Mouse (Mus musculus): ENCODE measurements around the gene Kmt2c. TPM values are rescaled to one million over a fixed set of nuclear protein-coding genes. Genes with fewer than 3 reads are reported as not detected.

The Kmt2c gene
- polyA plus RNA-seq, 1 experiment from 2014 or later = 18.3 TPM

DNA sequence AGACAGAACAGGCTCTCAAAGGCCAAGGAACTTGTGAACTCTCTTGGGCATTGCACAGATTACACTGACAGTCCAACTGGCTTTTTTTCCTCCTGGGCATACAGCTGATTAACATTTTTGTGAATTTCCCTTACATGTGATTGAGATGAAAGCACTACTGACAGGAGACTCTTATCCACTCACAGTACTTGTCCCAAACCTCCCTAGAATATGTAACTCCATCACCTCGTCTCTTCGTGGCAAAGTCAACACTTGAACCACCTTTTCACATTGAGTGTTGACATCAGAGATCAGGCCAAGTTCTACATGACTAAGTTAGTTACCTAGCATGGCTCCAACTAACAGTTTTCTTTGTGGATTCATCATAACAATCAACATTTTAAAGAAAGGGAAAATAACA lies 45.9 kb downstream of the Kmt2c start:
- no peak overlapping the region for H3K27ac ChIP-seq (ENCODE audit: low read depth)
- H3K4me3 ChIP-seq (ENCODE audit: low read depth, low read length) = no peak overlapping the region
- ATAC-seq (ENCODE audit: insufficient read depth) (no peak), DNase-seq (no peak)
- WGBS = 44% methylated on average over 2 of the region's 2 CpGs
- no peak overlapping the region for H3K4me2 ChIP-seq
- no peaks in the 10 kb centered on the region for H3K27me3 ChIP-seq (ENCODE audit: insufficient read depth, low read length)
- no peaks in the 10 kb centered on the region for H3K9me3 ChIP-seq (ENCODE audit: low read depth, low read length)
- H3K9ac ChIP-seq = no peak overlapping the region
- no peak for TF ChIP-seq CTCF (IDR thresholded peaks at IDR 0.05; ENCODE audit: low read depth)
- H3K36me3 ChIP-seq (ENCODE audit: insufficient read depth) = no peaks in the 10 kb centered on the region
- H3K4me1 ChIP-seq (ENCODE audit: insufficient read depth) = peaks cover 10% of the 10 kb centered on the region; the same call in 1 of the 2 replicates

DNA sequence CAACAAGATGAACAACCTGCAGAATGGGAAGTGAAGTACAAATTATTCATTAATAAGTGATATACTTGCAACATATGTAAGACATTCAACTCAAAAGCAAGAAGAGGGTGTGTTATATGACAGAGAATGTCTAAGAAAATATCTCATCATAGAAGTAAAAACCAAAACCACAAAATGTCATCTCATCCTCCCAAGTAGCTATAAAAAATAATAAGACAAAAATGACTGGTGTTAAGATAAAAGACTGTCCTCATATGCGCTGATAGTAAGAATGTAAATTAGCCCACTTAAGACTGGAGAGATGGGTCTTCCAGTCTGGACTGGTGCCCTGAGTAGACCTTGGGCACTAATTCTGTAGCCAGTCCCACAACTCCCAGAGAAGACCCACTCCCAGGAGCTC lies 61.1 kb downstream of the Kmt2c start:
- Histone ChIP-seq H3K4me2 (no peak overlapping the region), H3K27me3 (ENCODE audit: insufficient read depth, low read length) (no peaks in the 10 kb centered on the region), H3K36me3 (ENCODE audit: insufficient read depth) (no peaks in the 10 kb centered on the region), H3K4me3 (ENCODE audit: low read depth, low read length) (no peak overlapping the region), H3K27ac (ENCODE audit: low read depth) (no peak overlapping the region), H3K9ac (no peak overlapping the region), H3K4me1 (ENCODE audit: insufficient read depth) (no peaks in the 10 kb centered on the region), H3K9me3 (ENCODE audit: low read depth, low read length) (no peaks in the 10 kb centered on the region; the same call in 1 of the 2 replicates)
- 80% methylated on average over 1 of the region's 1 CpGs for WGBS
- ATAC-seq (ENCODE audit: insufficient read depth) (no peak), DNase-seq (no peak)
- no peak for TF ChIP-seq CTCF (IDR thresholded peaks at IDR 0.05; ENCODE audit: low read depth)

DNA sequence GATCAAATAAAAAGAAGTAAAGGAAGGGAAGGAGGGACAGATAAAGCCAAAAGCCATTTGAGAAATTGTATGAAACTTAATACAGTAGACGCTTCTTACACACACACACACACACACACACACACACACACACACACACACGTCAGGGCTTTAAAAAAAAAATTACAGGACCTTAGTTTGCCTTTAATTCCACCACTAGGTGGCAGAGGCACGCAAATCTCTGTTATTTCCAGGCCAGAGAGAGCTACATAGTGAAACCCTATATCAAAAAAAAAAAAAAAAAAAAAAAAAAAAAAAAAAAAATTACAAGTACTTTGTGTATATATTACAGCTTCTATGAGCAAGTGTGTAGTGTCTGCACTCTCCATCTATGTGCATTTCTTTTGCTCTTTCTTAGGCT lies 62.5 kb downstream of the Kmt2c start:
- ATAC-seq (ENCODE audit: insufficient read depth) (peak; percentile 47; the same call in 1 of the 2 replicates), DNase-seq (peak; percentile 88)
- Histone ChIP-seq H3K27ac (ENCODE audit: low read depth) (no peak overlapping the region), H3K4me2 (no peak overlapping the region), H3K4me1 (ENCODE audit: insufficient read depth) (no peaks in the 10 kb centered on the region), H3K36me3 (ENCODE audit: insufficient read depth) (no peaks in the 10 kb centered on the region), H3K9ac (no peak overlapping the region), H3K4me3 (ENCODE audit: low read depth, low read length) (no peak overlapping the region), H3K9me3 (ENCODE audit: low read depth, low read length) (no peaks in the 10 kb centered on the region; the same call in 1 of the 2 replicates), H3K27me3 (ENCODE audit: insufficient read depth, low read length) (no peaks in the 10 kb centered on the region)
- 16% methylated on average over 3 of the region's 3 CpGs for WGBS
- TF ChIP-seq CTCF (IDR thresholded peaks at IDR 0.05; ENCODE audit: low read depth) = peak; percentile 66

DNA sequence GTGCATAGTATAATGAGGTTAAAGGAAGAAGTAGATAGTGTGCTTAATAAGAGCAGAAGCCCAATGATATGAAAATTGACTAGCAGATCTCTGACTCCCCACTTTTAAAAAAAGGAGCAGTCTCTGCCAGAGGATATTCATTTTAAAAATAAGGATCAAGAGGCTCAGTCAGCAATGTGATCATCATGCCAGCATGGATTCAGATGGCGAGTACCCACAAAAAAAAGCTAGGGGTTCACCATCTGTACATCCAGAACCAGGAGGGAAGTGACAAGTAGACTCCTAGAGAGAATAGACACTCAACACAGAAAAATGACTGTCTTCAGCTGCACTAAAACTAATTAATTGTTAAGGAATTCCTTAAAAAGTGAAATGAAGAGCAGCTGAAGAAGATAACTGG lies 76.0 kb downstream of the Kmt2c start:
- Histone ChIP-seq H3K9ac (no peak overlapping the region), H3K9me3 (ENCODE audit: low read depth, low read length) (no peaks in the 10 kb centered on the region), H3K27ac (ENCODE audit: low read depth) (no peak overlapping the region), H3K36me3 (ENCODE audit: insufficient read depth) (no peaks in the 10 kb centered on the region), H3K4me2 (no peak overlapping the region), H3K4me1 (ENCODE audit: insufficient read depth) (no peaks in the 10 kb centered on the region), H3K27me3 (ENCODE audit: insufficient read depth, low read length) (no peaks in the 10 kb centered on the region), H3K4me3 (ENCODE audit: low read depth, low read length) (no peak overlapping the region)
- 76% methylated on average over 1 of the region's 1 CpGs for WGBS
- no peak for TF ChIP-seq CTCF (IDR thresholded peaks at IDR 0.05; ENCODE audit: low read depth)
- DNase-seq (no peak), ATAC-seq (ENCODE audit: insufficient read depth) (no peak)

DNA sequence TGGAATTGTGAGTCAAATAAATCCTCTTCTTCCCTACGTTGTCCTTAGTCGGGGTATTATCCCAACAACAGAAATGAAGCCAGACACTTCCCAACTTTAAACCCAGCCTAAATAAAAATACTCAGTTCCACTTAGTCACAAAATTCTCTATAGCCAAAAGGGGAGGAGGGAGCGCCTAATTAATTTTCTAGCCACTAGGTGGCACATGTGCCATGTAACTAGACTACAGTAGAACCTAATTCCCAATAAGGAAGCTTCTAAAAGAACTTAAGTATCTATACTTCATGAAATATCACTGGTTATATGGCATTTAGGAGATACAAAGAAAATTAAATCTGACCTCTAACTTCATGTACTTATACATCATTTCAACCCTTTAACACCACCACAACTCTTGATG lies 78.0 kb downstream of the Kmt2c start:
- Histone ChIP-seq H3K4me2 (no peak overlapping the region), H3K9me3 (ENCODE audit: low read depth, low read length) (no peaks in the 10 kb centered on the region), H3K9ac (no peak overlapping the region), H3K4me3 (ENCODE audit: low read depth, low read length) (no peak overlapping the region), H3K27me3 (ENCODE audit: insufficient read depth, low read length) (no peaks in the 10 kb centered on the region), H3K4me1 (ENCODE audit: insufficient read depth) (no peaks in the 10 kb centered on the region), H3K36me3 (ENCODE audit: insufficient read depth) (no peaks in the 10 kb centered on the region), H3K27ac (ENCODE audit: low read depth) (no peak overlapping the region)
- peak; percentile 86 for DNase-seq
- 36% methylated on average over 3 of the region's 3 CpGs for WGBS
- peak; percentile 71 for TF ChIP-seq CTCF (IDR thresholded peaks at IDR 0.05; ENCODE audit: low read depth)
- ATAC-seq (ENCODE audit: insufficient read depth) = no peak

DNA sequence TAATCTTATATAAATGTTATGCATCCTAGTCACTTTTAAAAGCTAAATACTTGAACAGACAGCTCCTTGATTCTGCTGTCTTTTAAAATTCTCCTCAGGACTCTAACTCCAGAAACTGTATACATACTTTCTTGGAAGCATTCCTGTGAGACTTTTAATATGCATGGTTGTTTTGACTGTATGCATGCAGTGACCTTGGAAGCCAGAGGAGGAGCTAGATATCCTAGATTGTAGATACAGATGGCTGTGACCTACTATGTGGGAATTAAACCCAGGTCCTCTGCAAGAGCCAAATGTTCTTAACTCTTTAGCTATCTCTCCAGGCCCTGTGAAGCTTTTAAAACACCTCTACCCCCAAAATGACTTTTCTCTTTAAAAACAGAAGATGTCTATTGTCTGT lies 83.2 kb downstream of the Kmt2c start:
- 0 out of 2 replicates have a peak, but pooled peaks have one; percentile 12 for TF ChIP-seq CTCF (IDR thresholded peaks at IDR 0.05; ENCODE audit: low read depth)
- no peaks in the 10 kb centered on the region for H3K4me1 ChIP-seq (ENCODE audit: insufficient read depth)
- H3K4me2 ChIP-seq = no peak overlapping the region
- H3K9ac ChIP-seq = no peak overlapping the region
- ATAC-seq (ENCODE audit: insufficient read depth) (no peak), DNase-seq (peak; percentile 6)
- H3K9me3 ChIP-seq (ENCODE audit: low read depth, low read length) = no peaks in the 10 kb centered on the region
- H3K27me3 ChIP-seq (ENCODE audit: insufficient read depth, low read length) = no peaks in the 10 kb centered on the region
- H3K27ac ChIP-seq (ENCODE audit: low read depth) = no peak overlapping the region
- no peak overlapping the region for H3K4me3 ChIP-seq (ENCODE audit: low read depth, low read length)
- no peaks in the 10 kb centered on the region for H3K36me3 ChIP-seq (ENCODE audit: insufficient read depth)

DNA sequence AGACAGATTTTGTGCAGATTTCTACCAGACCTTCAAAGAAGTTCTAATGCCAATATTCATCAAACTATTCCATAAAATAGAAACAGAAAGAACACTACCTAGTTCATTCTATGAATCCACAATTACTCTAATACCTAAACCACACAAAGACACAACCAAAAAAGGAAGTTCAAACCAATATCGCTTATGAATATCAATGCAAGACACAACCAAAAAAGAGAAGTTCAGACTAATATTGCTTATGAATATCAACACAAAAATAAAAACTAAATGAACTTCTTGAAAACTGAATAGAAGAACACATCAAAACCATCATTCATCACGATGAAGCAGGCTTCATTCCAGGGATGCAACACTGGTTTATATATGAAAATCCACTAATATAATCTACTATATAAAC lies 101.9 kb downstream of the Kmt2c start:
- no peaks in the 10 kb centered on the region for H3K9me3 ChIP-seq (ENCODE audit: low read depth, low read length)
- H3K4me2 ChIP-seq = no peak overlapping the region
- H3K36me3 ChIP-seq (ENCODE audit: insufficient read depth) = peaks cover 14% of the 10 kb centered on the region
- no peaks in the 10 kb centered on the region for H3K27me3 ChIP-seq (ENCODE audit: insufficient read depth, low read length)
- H3K4me1 ChIP-seq (ENCODE audit: insufficient read depth) = no peaks in the 10 kb centered on the region
- no peak overlapping the region for H3K27ac ChIP-seq (ENCODE audit: low read depth)
- H3K9ac ChIP-seq = no peak overlapping the region
- no peak overlapping the region for H3K4me3 ChIP-seq (ENCODE audit: low read depth, low read length)
- no peak for TF ChIP-seq CTCF (IDR thresholded peaks at IDR 0.05; ENCODE audit: low read depth)
- ATAC-seq (ENCODE audit: insufficient read depth) (no peak), DNase-seq (no peak)
- 86% methylated on average over 2 of the region's 2 CpGs for WGBS

DNA sequence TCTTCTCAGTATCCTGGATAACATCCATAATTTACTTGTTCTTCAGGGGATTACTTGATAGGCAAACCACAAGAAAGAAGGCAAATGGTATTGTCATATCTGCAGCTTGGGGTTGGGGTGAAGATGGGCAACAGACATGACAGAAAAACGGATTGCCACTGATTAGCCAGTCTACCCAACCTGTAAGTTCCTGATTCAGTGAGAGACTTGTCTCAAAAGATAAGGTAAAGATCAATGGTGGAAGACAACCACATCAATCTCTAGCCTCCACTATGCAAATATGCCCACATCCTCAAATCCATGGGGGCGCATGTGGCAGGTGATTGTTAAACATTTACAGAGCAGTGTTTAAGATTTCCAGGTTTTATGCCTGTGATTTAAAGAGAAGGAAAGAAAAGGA lies 105.9 kb downstream of the Kmt2c start:
- no peak for DNase-seq
- H3K9me3 ChIP-seq (ENCODE audit: low read depth, low read length) = no peaks in the 10 kb centered on the region
- H3K36me3 ChIP-seq (ENCODE audit: insufficient read depth) = peaks cover 7% of the 10 kb centered on the region; the same call in 1 of the 2 replicates
- H3K27ac ChIP-seq (ENCODE audit: low read depth) = no peak overlapping the region
- H3K9ac ChIP-seq = no peak overlapping the region
- H3K4me1 ChIP-seq (ENCODE audit: insufficient read depth) = no peaks in the 10 kb centered on the region
- 48% methylated on average over 2 of the region's 2 CpGs for WGBS
- no peaks in the 10 kb centered on the region for H3K27me3 ChIP-seq (ENCODE audit: insufficient read depth, low read length)
- H3K4me3 ChIP-seq (ENCODE audit: low read depth, low read length) = no peak overlapping the region
- ATAC-seq (ENCODE audit: insufficient read depth) = no peak
- no peak for TF ChIP-seq CTCF (IDR thresholded peaks at IDR 0.05; ENCODE audit: low read depth)
- H3K4me2 ChIP-seq = no peak overlapping the region

All from lung, embryonic 14.5 days (tissue).